Mouse (Mus musculus): ENCODE data around the gene Scel. TPM values are rescaled to one million over a fixed set of nuclear protein-coding genes. Genes with fewer than 3 reads are reported as not detected.

The Scel gene
- polyA plus RNA-seq, 1 experiment from 2014 or later, result 0.38 TPM

- no peaks in the 10 kb centered on the region for H3K27me3 ChIP-seq (ENCODE audit: low read depth, poor library complexity, severe bottlenecking)
- H3K4me3 ChIP-seq, result no peak overlapping the region
- H3K4me1 ChIP-seq, result no peaks in the 10 kb centered on the region
Measured at GRCm38 (mm10) chr14:103485671-103486070, 27.5 kb upstream of the Scel start.

GRCm38 (mm10) chr14:103486974-103487373, 26.2 kb upstream of the Scel start:
- no peak overlapping the region for H3K4me3 ChIP-seq

More at GRCm38 (mm10) chr14:103485671-103486070, 27.5 kb upstream of the Scel start:
- Histone ChIP-seq H3K27ac (replicated peaks) (no peak overlapping the region), H3K9me3 (replicated peaks) (no peaks in the 10 kb centered on the region), H3K36me3 (no peaks in the 10 kb centered on the region)
- DNase-seq (ENCODE audit: low spot score), result no peak
- WGBS, result 89% methylated on average over 8 of the region's 8 CpGs

GRCm38 (mm10) chr14:103488659-103489058, 24.5 kb upstream of the Scel start:
- Histone ChIP-seq H3K27ac (replicated peaks) (no peak overlapping the region), H3K27me3 (ENCODE audit: low read depth, poor library complexity, severe bottlenecking) (no peaks in the 10 kb centered on the region), H3K4me3 (no peak overlapping the region), H3K9me3 (replicated peaks) (peaks cover 19% of the 10 kb centered on the region; the same call in 1 of the 2 replicates), H3K36me3 (no peaks in the 10 kb centered on the region), H3K4me1 (no peaks in the 10 kb centered on the region)
- WGBS, result 88% methylated on average over 3 of the region's 3 CpGs
- DNase-seq (ENCODE audit: low spot score), result no peak

More at GRCm38 (mm10) chr14:103486974-103487373, 26.2 kb upstream of the Scel start:
- Histone ChIP-seq H3K36me3 (no peaks in the 10 kb centered on the region), H3K27ac (replicated peaks) (no peak overlapping the region), H3K27me3 (ENCODE audit: low read depth, poor library complexity, severe bottlenecking) (no peaks in the 10 kb centered on the region), H3K9me3 (replicated peaks) (peaks cover 10% of the 10 kb centered on the region; the same call in 1 of the 2 replicates), H3K4me1 (no peaks in the 10 kb centered on the region)
- 91% methylated on average over 5 of the region's 5 CpGs for WGBS
- DNase-seq (ENCODE audit: low spot score), result no peak

GRCm38 (mm10) chr14:103498199-103498598, 14.9 kb upstream of the Scel start:
- 44% methylated on average over 8 of the region's 8 CpGs for WGBS
- Histone ChIP-seq H3K27me3 (ENCODE audit: low read depth, poor library complexity, severe bottlenecking) (no peaks in the 10 kb centered on the region), H3K36me3 (no peaks in the 10 kb centered on the region), H3K4me1 (peaks cover 36% of the 10 kb centered on the region), H3K4me3 (no peak overlapping the region), H3K27ac (replicated peaks) (peak overlapping the region; percentile 55; the same call in 1 of the 2 replicates), H3K9me3 (replicated peaks) (0 out of 2 replicates have a peak, but pooled peaks cover 2% of the 10 kb centered on the region)
- DNase-seq (ENCODE audit: low spot score), result no peak

GRCm38 (mm10) chr14:103498613-103499012, 14.5 kb upstream of the Scel start:
- Histone ChIP-seq H3K36me3 (no peaks in the 10 kb centered on the region), H3K9me3 (replicated peaks) (no peaks in the 10 kb centered on the region), H3K4me1 (peaks cover 36% of the 10 kb centered on the region), H3K27me3 (ENCODE audit: low read depth, poor library complexity, severe bottlenecking) (no peaks in the 10 kb centered on the region), H3K27ac (replicated peaks) (no peak overlapping the region), H3K4me3 (no peak overlapping the region)
- DNase-seq (ENCODE audit: low spot score), result no peak
- 78% methylated on average over 5 of the region's 5 CpGs for WGBS

- no peaks in the 10 kb centered on the region for H3K36me3 ChIP-seq
- DNase-seq (ENCODE audit: low spot score), result no peak
- no peaks in the 10 kb centered on the region for H3K27me3 ChIP-seq (ENCODE audit: low read depth, poor library complexity, severe bottlenecking)
- H3K27ac ChIP-seq (replicated peaks), result 0 out of 2 replicates have a peak overlapping the region, but pooled peaks have one; percentile 33
- H3K4me1 ChIP-seq, result peaks cover 36% of the 10 kb centered on the region
- H3K9me3 ChIP-seq (replicated peaks), result no peaks in the 10 kb centered on the region
- no peak overlapping the region for H3K4me3 ChIP-seq
- WGBS, result 48% methylated on average over 1 of the region's 1 CpGs
Measured at GRCm38 (mm10) chr14:103499060-103499459, 14.1 kb upstream of the Scel start.

- 31% methylated on average over 7 of the region's 7 CpGs for WGBS
Measured at GRCm38 (mm10) chr14:103500309-103500708, 12.8 kb upstream of the Scel start.

GRCm38 (mm10) chr14:103500941-103501340, 12.2 kb upstream of the Scel start:
- Histone ChIP-seq H3K4me3 (no peak overlapping the region), H3K27ac (replicated peaks) (no peak overlapping the region), H3K27me3 (ENCODE audit: low read depth, poor library complexity, severe bottlenecking) (no peaks in the 10 kb centered on the region), H3K36me3 (no peaks in the 10 kb centered on the region), H3K4me1 (peaks cover 36% of the 10 kb centered on the region), H3K9me3 (replicated peaks) (no peaks in the 10 kb centered on the region)
- WGBS, result 8% methylated on average over 4 of the region's 4 CpGs
- no peak for DNase-seq (ENCODE audit: low spot score)

More at GRCm38 (mm10) chr14:103500309-103500708, 12.8 kb upstream of the Scel start:
- H3K27ac ChIP-seq (replicated peaks), result no peak overlapping the region; the same call in 1 of the 2 replicates
- H3K4me3 ChIP-seq, result no peak overlapping the region
- peaks cover 36% of the 10 kb centered on the region for H3K4me1 ChIP-seq
- H3K27me3 ChIP-seq (ENCODE audit: low read depth, poor library complexity, severe bottlenecking), result no peaks in the 10 kb centered on the region
- no peaks in the 10 kb centered on the region for H3K36me3 ChIP-seq
- DNase-seq (ENCODE audit: low spot score), result no peak
- no peaks in the 10 kb centered on the region for H3K9me3 ChIP-seq (replicated peaks)

GRCm38 (mm10) chr14:103504514-103504913, 8.6 kb upstream of the Scel start:
- 84% methylated on average over 7 of the region's 7 CpGs for WGBS
- Histone ChIP-seq H3K27me3 (ENCODE audit: low read depth, poor library complexity, severe bottlenecking) (no peaks in the 10 kb centered on the region), H3K9me3 (replicated peaks) (no peaks in the 10 kb centered on the region), H3K4me3 (no peak overlapping the region), H3K4me1 (peaks cover 18% of the 10 kb centered on the region), H3K27ac (replicated peaks) (no peak overlapping the region), H3K36me3 (no peaks in the 10 kb centered on the region)
- DNase-seq (ENCODE audit: low spot score), result no peak

- Histone ChIP-seq H3K4me3 (no peak overlapping the region), H3K36me3 (no peaks in the 10 kb centered on the region), H3K27ac (replicated peaks) (no peak overlapping the region), H3K27me3 (ENCODE audit: low read depth, poor library complexity, severe bottlenecking) (no peaks in the 10 kb centered on the region; the same call in 1 of the 2 replicates), H3K9me3 (replicated peaks) (no peaks in the 10 kb centered on the region), H3K4me1 (peaks cover 14% of the 10 kb centered on the region)
- 94% methylated on average over 8 of the region's 8 CpGs for WGBS
- DNase-seq (ENCODE audit: low spot score), result no peak
Measured at GRCm38 (mm10) chr14:103509544-103509943, 3.6 kb upstream of the Scel start.

GRCm38 (mm10) chr14:103513473-103513811, 300 bp downstream of the Scel start:
- WGBS, result 82% methylated on average over 7 of the region's 7 CpGs

GRCm38 (mm10) chr14:103515419-103515818, 2.3 kb downstream of the Scel start:
- no peak overlapping the region for H3K27ac ChIP-seq (replicated peaks)
- H3K4me3 ChIP-seq, result no peak overlapping the region
- no peaks in the 10 kb centered on the region; the same call in 1 of the 2 replicates for H3K27me3 ChIP-seq (ENCODE audit: low read depth, poor library complexity, severe bottlenecking)
- DNase-seq (ENCODE audit: low spot score), result no peak
- H3K4me1 ChIP-seq, result peaks cover 14% of the 10 kb centered on the region
- no peaks in the 10 kb centered on the region for H3K36me3 ChIP-seq
- H3K9me3 ChIP-seq (replicated peaks), result no peaks in the 10 kb centered on the region
- 96% methylated on average over 8 of the region's 8 CpGs for WGBS

More at GRCm38 (mm10) chr14:103513473-103513811, 300 bp downstream of the Scel start:
- no peaks in the 10 kb centered on the region; the same call in 1 of the 2 replicates for H3K27me3 ChIP-seq (ENCODE audit: low read depth, poor library complexity, severe bottlenecking)
- H3K4me1 ChIP-seq, result peaks cover 14% of the 10 kb centered on the region
- no peak for DNase-seq (ENCODE audit: low spot score)
- H3K9me3 ChIP-seq (replicated peaks), result no peaks in the 10 kb centered on the region
- H3K4me3 ChIP-seq, result no peak overlapping the region; the same call in 1 of the 2 replicates
- no peaks in the 10 kb centered on the region for H3K36me3 ChIP-seq
- 0 out of 2 replicates have a peak overlapping the region, but pooled peaks have one; percentile 2 for H3K27ac ChIP-seq (replicated peaks)

GRCm38 (mm10) chr14:103526286-103526685, 13.1 kb downstream of the Scel start:
- Histone ChIP-seq H3K9me3 (replicated peaks) (peaks cover 8% of the 10 kb centered on the region; the same call in 1 of the 2 replicates), H3K27me3 (ENCODE audit: low read depth, poor library complexity, severe bottlenecking) (no peaks in the 10 kb centered on the region), H3K36me3 (0 out of 2 replicates have a peak, but pooled peaks cover 3% of the 10 kb centered on the region), H3K4me3 (no peak overlapping the region), H3K27ac (replicated peaks) (no peak overlapping the region), H3K4me1 (peaks cover 11% of the 10 kb centered on the region)
- DNase-seq (ENCODE audit: low spot score), result no peak
- WGBS, result 84% methylated on average over 1 of the region's 1 CpGs
